Mouse (Mus musculus) limb, embryonic 14.5 days (tissue): ENCODE results near the gene Wwox. TPM values are rescaled to one million over a fixed set of nuclear protein-coding genes. Genes with fewer than 3 reads are reported as not detected.
A peak's percentile ranks its signal among the peaks of the same experiment; 100 is the strongest.

ENCODE experiments used
- ATAC-seq: fragments of 200-750 bp; cut with Nextera tagmentation; 2 replicates; pipeline ENCODE4 v1.8.0; 2017; ENCODE audit warnings: low read depth, moderate number of reproducible peaks, moderate TSS enrichment; ENCODE audit not compliant: low FRiP score
- DNase-seq: peaks from one replicate; pipeline ENCODE4 v3.0.0-alpha.2; 2015; ENCODE audit warnings: low spot score
- H3K27ac ChIP-seq: fragments of 300-500 bp; sonication (generic); replicated peaks from 2 replicates; pipeline ENCODE4 v1.5.1; 2014; ENCODE audit warnings: low read depth, mild to moderate bottlenecking, low read length, moderate library complexity, mixed read lengths
- H3K27me3 ChIP-seq: fragments of 300-500 bp; sonication (generic); 2 replicates; pipeline ENCODE4 v1.6.1; 2014; ENCODE audit warnings: low read length, mixed read lengths; ENCODE audit not compliant: control insufficient read depth, insufficient read depth
- H3K36me3 ChIP-seq: fragments of 300-500 bp; sonication (generic); 2 replicates; pipeline ENCODE4 v1.6.1; 2014; ENCODE audit warnings: mild to moderate bottlenecking, low read length, moderate library complexity, mixed read lengths; ENCODE audit not compliant: control insufficient read depth, insufficient read depth
- H3K4me1 ChIP-seq: fragments of 300-500 bp; sonication (generic); 2 replicates; pipeline ENCODE4 v1.6.1; 2014; ENCODE audit warnings: antibody characterized with exemption, low read length, mixed read lengths; ENCODE audit not compliant: control insufficient read depth, insufficient read depth
- H3K4me2 ChIP-seq: fragments of 300-500 bp; sonication (generic); replicated peaks from 2 replicates; pipeline ENCODE4 v1.6.1; 2014; ENCODE audit warnings: low read depth, mild to moderate bottlenecking, low read length, moderate library complexity; ENCODE audit not compliant: severe bottlenecking
- H3K4me3 ChIP-seq: fragments of 300-500 bp; sonication (generic); replicated peaks from 2 replicates; pipeline ENCODE4 v1.5.1; 2014; ENCODE audit warnings: low read length
- H3K9ac ChIP-seq: fragments of 300-500 bp; sonication (generic); 2 replicates; pipeline ENCODE4 v1.6.1; 2014; ENCODE audit warnings: mild to moderate bottlenecking, low read depth, low read length, moderate library complexity; ENCODE audit not compliant: severe bottlenecking
- H3K9me3 ChIP-seq: fragments of 300-500 bp; sonication (generic); 2 replicates; pipeline ENCODE4 v1.6.1; 2016; ENCODE audit warnings: low read length; ENCODE audit not compliant: control insufficient read depth
- POLR2A ChIP-seq: fragments of 200-500 bp; IDR thresholded peaks from 2 replicates; pipeline ENCODE4 v1.8.0; 2012; ENCODE audit warnings: inconsistent platforms, mild to moderate bottlenecking, moderate library complexity, borderline replicate concordance; ENCODE audit not compliant: insufficient read depth, insufficient read length; ENCODE audit errors: extremely low read depth
- WGBS: fragments of 180-500 bp; shearing (Covaris S2); extraction: QIAGEN DNeasy Blood & Tissue Kit; methylation state at CpG from one replicate; pipeline ENCODE4 v1.1.7; 2014; 5-methylcytosine and 5-hydroxymethylcytosine counted together
- polyA plus RNA-seq, 2 experiments: library from polyadenylated mRNA; depleted of rRNA in 1 of 2; stranded (reverse) in 1 of 2; unstranded in 1 of 2; fragments of >200 nt; fragmentation: Nextera tagmentation in 1 of 2; extraction: Ambion mirVana in 1 of 2; gene quantifications; 2 replicates each; pipeline versions ENCODE4 v1.2.1 to v1.2.3; 2012 to 2014

The Wwox gene
- polyA plus RNA-seq, 2 experiments: 8.6 to 9.4 TPM

GRCm38 (mm10) chr8:114411421-114411820 is 28.0 kb upstream of the Wwox start:
- WGBS: 80% methylated on average over 3 of the region's 3 CpGs
- TF ChIP-seq POLR2A: no peak

GRCm38 (mm10) chr8:114417786-114418185 is 21.7 kb upstream of the Wwox start, which contains the start of gene Clec3a:
Gene Clec3a, plus strand, starts transcription at chr8:114418086.
- Histone ChIP-seq H3K27me3 (no peaks in the 10 kb centered on the region), H3K4me1 (no peaks in the 10 kb centered on the region), H3K27ac (no peak within 1 kb of the TSS), H3K4me3 (no peak within 1 kb of the TSS), H3K4me2 (no peak within 1 kb of the TSS), H3K36me3 (no peaks in the 10 kb centered on the region), H3K9me3 (no peaks in the 10 kb centered on the region), H3K9ac (no peak within 1 kb of the TSS)
- WGBS: 67% methylated on average over 8 of the region's 8 CpGs
- DNase-seq (no peak), ATAC-seq (no peak)
- no peak for TF ChIP-seq POLR2A

More at GRCm38 (mm10) chr8:114411421-114411820, 28.0 kb upstream of the Wwox start:
- H3K9ac ChIP-seq: no peak overlapping the region
- H3K27me3 ChIP-seq: no peaks in the 10 kb centered on the region
- ATAC-seq (no peak), DNase-seq (no peak)
- H3K36me3 ChIP-seq: no peaks in the 10 kb centered on the region
- no peaks in the 10 kb centered on the region for H3K9me3 ChIP-seq
- no peak overlapping the region for H3K4me3 ChIP-seq
- no peak overlapping the region for H3K4me2 ChIP-seq
- no peak overlapping the region for H3K27ac ChIP-seq
- H3K4me1 ChIP-seq: no peaks in the 10 kb centered on the region

GRCm38 (mm10) chr8:114418486-114418885 is 21.0 kb upstream of the Wwox start:
- 81% methylated on average over 5 of the region's 5 CpGs for WGBS
- no peak for TF ChIP-seq POLR2A

GRCm38 (mm10) chr8:114418904-114419303 is 20.6 kb upstream of the Wwox start:
- no peak overlapping the region for H3K9ac ChIP-seq
- H3K4me2 ChIP-seq: no peak overlapping the region
- WGBS: 64% methylated on average over 6 of the region's 6 CpGs
- DNase-seq: no peak
- H3K27me3 ChIP-seq: no peaks in the 10 kb centered on the region
- no peaks in the 10 kb centered on the region for H3K9me3 ChIP-seq
- no peak overlapping the region for H3K27ac ChIP-seq
- TF ChIP-seq POLR2A: no peak
- no peaks in the 10 kb centered on the region for H3K36me3 ChIP-seq
- ATAC-seq: no peak
- H3K4me3 ChIP-seq: no peak overlapping the region
- no peaks in the 10 kb centered on the region for H3K4me1 ChIP-seq

More at GRCm38 (mm10) chr8:114418486-114418885, 21.0 kb upstream of the Wwox start:
- H3K4me1 ChIP-seq: no peaks in the 10 kb centered on the region
- no peaks in the 10 kb centered on the region for H3K36me3 ChIP-seq
- H3K4me2 ChIP-seq: no peak overlapping the region
- no peak overlapping the region for H3K9ac ChIP-seq
- H3K27me3 ChIP-seq: no peaks in the 10 kb centered on the region
- H3K27ac ChIP-seq: no peak overlapping the region
- H3K9me3 ChIP-seq: no peaks in the 10 kb centered on the region
- no peak overlapping the region for H3K4me3 ChIP-seq
- ATAC-seq: no peak
- DNase-seq: no peak

- WGBS: 68% methylated on average over 4 of the region's 4 CpGs
- no peak overlapping the region for H3K4me2 ChIP-seq
- no peak overlapping the region for H3K9ac ChIP-seq
- H3K27ac ChIP-seq: no peak overlapping the region
- TF ChIP-seq POLR2A: no peak
- H3K4me3 ChIP-seq: no peak overlapping the region
- DNase-seq: no peak
- no peaks in the 10 kb centered on the region for H3K36me3 ChIP-seq
- no peaks in the 10 kb centered on the region for H3K27me3 ChIP-seq
- no peaks in the 10 kb centered on the region for H3K4me1 ChIP-seq
- no peak for ATAC-seq
- H3K9me3 ChIP-seq: no peaks in the 10 kb centered on the region
Measured at GRCm38 (mm10) chr8:114421544-114421943, 17.9 kb upstream of the Wwox start.

GRCm38 (mm10) chr8:114438236-114438635 is 1.2 kb upstream of the Wwox start:
- no peaks in the 10 kb centered on the region for H3K27me3 ChIP-seq
- 3% methylated on average over 6 of the region's 6 CpGs for WGBS

More at GRCm38 (mm10) chr8:114438236-114438635, 1.2 kb upstream of the Wwox start:
- Histone ChIP-seq H3K4me2 (no peak overlapping the region), H3K9me3 (no peaks in the 10 kb centered on the region), H3K36me3 (no peaks in the 10 kb centered on the region), H3K27ac (no peak overlapping the region), H3K9ac (no peak overlapping the region), H3K4me3 (no peak overlapping the region), H3K4me1 (peaks cover 4% of the 10 kb centered on the region)
- ATAC-seq: no peak
- DNase-seq: peak; percentile 63
- no peak for TF ChIP-seq POLR2A
